Mouse (Mus musculus): Measurements from ENCODE around the gene Nobox.

Nobox gene

DNA sequence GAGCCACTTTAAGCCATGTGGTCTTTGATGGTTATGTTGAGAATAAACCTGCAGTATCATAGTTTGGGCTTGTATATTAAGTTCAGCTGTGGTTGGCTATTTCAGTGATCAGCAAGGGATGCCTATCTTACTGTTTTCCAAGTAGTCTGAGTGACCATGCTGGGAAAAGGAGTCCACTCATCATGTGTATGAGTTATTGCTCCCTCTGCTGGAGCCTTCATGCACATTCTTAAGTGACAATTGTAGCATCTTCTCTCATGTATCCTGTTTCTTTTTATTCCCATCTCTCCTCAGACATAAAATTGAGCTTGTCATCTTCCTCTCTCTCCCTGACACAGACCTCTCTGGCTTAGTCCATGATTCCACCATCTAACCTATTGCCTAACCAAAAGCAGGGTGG is 31.1 kb downstream of the Nobox start:
- no peak for DNase-seq (ENCODE audit: low read depth in 1 of 2, low spot score in 2 of 2)

DNA sequence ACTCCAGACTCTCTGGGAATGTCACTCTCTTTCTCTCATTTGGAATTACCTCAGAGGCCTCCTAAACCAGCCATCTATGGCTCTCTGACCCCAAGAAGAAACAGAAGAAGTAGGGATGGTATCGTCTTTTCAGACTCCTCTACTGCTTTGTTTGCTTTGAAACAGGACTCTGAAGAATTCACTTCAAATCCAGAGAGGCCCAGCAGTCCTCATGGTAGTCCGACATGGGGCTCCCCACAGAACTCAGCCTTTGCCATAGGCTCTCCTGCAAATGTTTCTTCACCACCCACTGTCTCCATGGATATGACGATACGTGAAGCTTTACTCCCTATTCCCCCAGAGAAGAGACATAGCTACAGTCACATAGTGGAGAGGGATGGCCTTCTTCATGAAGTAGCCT is 35.2 kb downstream of the Nobox start:
- no peak for DNase-seq (ENCODE audit: low read depth in 1 of 2, low spot score in 2 of 2)

DNA sequence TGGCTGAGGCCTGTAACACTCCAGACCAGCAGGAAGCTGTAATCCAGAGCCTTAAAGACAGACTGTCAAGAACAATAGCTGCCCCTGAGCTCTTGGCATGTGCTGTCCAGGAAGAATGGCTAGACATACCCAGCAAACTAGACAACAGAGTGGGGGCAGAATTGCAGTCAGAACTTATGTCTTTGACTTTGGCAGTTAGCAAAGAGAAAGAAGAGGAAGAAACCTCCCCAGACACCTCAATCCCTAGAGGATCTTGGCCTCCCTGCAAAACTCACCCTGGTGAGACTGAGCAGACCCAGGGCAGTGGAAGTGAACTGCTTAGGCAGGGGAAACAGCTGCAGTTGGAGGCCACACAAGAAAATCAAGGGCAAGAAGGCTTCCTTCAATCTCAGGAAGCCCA is 36.8 kb downstream of the Nobox start:
- DNase-seq (ENCODE audit: low read depth in 1 of 2, low spot score in 2 of 2) = no peak

DNA sequence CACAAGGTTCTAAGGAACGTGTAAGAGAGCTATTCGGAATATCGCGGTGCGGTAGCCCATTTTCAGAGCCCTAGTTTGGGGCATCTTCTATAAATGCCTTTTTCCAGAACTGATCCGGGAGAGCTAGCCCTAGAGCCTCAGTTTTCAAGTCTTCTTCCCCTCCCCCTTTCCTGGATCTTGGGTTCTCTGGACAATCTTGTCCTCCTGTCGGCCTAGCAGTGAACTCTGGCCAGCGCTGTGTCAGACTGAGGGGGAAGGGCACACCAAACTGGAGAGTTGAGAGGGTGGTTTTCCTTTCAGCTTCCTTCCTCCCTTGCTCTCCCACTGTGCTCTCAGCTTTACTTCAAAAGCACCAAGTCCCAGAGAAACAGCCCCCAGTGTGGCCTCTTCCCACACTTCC is 43.0 kb downstream of the Nobox start:
- no peak for DNase-seq (ENCODE audit: low read depth in 1 of 2, low spot score in 2 of 2)

GRCm38 (mm10) chr6:43265363-43266041 is 43.9 kb downstream of the Nobox start, which contains the start of gene Arhgef5:
TSS of gene Arhgef5 (plus strand) at chr6:43265582.
- no peak for DNase-seq (ENCODE audit: low read depth in 1 of 2, low spot score in 2 of 2)

- no peak for DNase-seq (ENCODE audit: low read depth in 1 of 2, low spot score in 2 of 2)
Observed at GRCm38 (mm10) chr6:43260756-43261155, 48.6 kb downstream of the Nobox start.

- DNase-seq (ENCODE audit: low read depth in 1 of 2, low spot score in 2 of 2) = no peak
Observed at GRCm38 (mm10) chr6:43254193-43254926, 55.0 kb downstream of the Nobox start.

All from monocyte, adult 2 months (primary cell).